Mouse (Mus musculus) cerebellum, adult 2 months (tissue): Measurements from ENCODE around the gene Snx10.

Experiments used
- CTCF ChIP-seq: fragments of 200-500 bp; IDR thresholded peaks from 2 replicates; pipeline ENCODE4 v1.5.1; 2011; ENCODE audit warnings: low read depth, mild to moderate bottlenecking, control low read depth, low read length, moderate library complexity, borderline replicate concordance; ENCODE audit not compliant: insufficient read depth
- POLR2A ChIP-seq: fragments of 200-500 bp; IDR thresholded peaks from 2 replicates; pipeline ENCODE4 v1.6.1; 2011; ENCODE audit warnings: low read length, control low read depth, borderline replicate concordance; ENCODE audit not compliant: insufficient read depth

GRCm38 (mm10) chr6:51548757-51549156, 25.1 kb downstream of the Snx10 start:
- TF ChIP-seq CTCF (no peak), POLR2A (no peak)
